Mouse (Mus musculus): ENCODE results near the gene Psmd8.
"Not testable (repeated sequence)": the region's sequence is repeated elsewhere in the genome, so short reads cannot be mapped to it uniquely, and the experiment has no call there.

Gene Psmd8

DNA sequence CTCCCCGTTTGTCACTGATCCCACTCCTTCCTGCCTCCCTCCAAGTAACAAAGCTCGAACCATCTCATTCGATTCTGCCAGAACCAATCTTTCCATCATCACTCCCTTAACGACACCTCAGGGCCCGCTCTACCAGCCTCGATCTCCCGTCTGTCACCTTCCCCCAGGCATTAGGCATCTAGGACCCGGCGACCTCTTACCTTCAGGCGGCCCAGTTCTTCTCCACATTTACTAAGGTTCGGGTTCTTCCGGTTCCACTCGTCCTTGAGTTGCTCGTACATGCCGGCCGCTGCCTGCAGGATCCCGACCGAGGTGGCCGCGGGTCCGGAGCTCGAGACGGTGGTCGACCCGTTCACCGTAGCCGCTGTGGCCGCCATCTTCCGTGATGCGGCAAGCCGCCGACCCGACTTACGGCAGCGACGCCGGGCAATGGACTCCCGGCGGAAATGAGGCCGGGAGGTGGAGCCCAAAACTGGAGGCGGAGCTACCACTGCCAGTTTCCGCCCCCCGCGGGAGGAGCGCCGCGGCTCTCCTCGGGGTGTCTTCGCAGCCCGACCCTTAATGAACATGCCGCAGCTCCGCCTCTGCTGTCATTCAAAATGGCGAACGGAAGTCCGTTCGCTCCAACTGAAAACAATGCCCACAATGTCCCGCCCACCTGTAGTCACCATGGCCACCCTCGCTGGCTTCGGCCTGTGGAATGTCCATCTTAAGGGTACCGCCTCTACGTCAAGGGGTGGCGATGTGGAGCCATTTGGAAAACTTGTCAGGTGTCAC lies at the start of gene Psmd8:
Gene Psmd8 (minus strand): TSS at position 625 of the 777 bp plus-strand sequence.
- peak; percentile 92 for DNase-seq (ENCODE audit: low read depth)

DNA sequence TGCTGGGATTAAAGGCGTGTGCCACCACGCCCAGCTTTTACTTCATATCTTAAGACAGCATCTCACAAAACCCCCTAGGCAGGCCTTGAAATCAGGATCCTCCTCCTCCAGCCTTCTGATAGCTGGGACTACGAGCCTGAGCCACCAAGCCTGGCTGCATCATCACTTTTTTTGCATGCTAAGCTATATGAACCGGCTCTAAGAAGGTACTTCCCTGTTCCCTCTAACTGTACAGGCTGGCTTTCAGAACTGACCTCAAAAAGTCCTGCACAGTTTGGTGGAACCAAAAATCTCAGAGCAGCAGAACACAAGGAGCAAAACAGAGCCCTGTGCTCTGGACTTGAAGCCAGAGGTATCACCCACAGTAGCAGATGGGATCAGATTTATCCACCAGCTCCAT lies 47.7 kb upstream of the Psmd8 start:
- DNase-seq (ENCODE audit: low read depth), result no peak

DNA sequence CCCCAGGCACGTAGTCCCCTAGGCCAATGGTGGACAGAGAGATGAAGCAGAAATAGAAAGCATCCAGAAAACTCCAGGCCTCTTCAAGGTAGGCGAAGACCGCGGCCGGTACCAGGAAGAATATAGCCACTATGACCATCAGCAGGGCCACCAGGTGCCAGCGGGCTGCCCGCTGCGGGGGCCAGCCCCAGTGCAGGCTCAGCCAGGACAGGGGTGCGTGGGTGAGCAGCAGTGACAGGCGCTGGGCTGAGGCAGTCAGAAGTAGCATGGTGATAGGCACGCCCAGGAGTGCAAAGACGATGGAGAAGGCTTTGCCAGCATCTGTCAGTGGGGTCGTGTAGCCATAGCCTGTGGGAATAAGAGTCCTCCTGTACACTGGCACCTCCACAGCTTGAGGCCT lies 45.0 kb upstream of the Psmd8 start:
- no peak for DNase-seq (ENCODE audit: low read depth)

DNA sequence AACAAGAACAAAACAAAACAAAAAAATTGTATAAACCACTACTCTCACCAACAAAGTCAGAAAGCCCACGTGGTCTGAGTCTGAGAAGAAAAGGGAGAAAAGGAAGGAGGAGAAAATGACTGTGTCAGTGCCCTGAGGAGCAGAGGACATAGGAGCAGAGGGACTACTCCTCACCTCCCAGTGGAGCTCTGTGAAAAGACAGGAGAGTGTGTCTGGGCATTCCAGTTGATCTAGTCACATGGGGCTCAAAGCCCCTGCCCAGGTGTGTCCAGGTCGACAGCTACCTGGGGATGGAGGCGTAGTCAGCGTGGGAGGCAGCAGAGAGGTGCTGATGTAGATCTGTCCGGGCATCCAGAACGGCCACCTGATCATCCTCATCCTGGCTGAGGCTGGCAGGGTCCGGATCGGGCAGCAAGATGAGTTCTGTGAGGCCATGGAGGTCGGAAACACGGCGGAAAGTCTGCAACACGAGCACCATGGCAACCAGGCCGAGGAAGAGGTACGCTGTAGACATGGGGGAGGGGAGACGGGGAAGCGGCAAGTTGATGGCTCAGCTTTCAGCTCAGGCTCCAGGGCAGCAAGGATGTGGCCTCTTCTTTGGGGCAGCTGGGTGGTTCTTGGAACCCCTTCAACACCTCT lies 44.4 kb upstream of the Psmd8 start:
- no peak for DNase-seq (ENCODE audit: low read depth)

DNA sequence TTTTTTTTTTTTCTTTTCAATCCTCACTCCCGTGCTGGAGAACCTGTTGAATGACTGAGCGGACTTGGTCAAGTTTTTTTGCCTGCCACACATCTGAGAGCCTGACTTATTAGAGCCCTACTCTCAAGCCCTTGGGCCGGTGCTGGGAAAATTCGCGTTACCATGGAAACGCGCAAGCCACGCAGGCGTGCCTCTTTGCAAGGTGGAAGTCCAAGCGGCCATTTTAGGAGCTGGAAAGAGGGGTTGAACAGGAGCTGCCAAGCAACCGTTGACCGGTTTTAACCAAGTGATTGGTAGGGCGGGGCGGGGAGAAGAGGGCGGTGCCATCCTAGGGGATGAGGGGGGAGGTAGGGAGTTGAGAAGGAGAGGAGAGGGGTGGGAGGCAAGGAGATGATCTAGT lies 34.3 kb upstream of the Psmd8 start:
- no peak for DNase-seq (ENCODE audit: low read depth)

DNA sequence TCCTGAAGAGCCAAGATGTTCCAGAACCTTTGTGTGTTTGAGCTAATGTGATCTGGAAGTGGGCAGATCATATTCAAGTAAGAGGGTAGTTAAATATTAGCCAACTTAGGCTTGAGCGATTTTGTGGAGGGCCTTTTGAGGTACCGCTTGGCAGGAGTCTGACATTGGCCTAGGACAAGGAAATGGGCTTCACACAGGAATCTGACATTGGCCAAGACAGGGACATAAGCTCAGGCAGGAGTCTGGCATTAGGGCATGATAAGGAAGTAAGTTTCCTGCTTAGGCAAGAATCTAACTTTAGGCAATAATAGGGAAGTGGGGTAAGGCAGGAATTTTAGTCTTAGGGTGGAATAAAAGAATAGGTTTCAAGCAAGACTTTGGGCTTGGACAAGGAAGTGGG lies 33.7 kb upstream of the Psmd8 start:
- DNase-seq (ENCODE audit: low read depth), result no peak

DNA sequence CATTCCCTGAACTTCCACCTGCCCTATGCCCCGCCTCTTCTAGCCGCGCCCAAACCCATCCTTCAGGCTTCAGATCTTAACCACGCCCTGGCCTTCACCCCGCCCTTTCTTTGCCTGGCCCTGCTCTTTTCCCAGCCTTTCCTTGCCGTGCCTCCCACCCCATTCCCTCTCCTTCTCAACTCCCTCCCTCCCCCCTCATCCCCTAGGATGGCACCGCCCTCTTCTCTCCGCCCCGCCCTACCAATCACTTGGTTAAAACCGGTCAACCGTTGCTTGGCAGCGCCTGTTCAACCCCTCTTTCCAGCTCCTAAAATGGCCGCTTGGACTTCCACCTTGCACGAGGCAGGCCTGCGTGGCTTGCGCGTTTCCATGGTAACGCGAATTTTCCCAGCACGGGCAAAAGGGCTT lies 33.2 kb upstream of the Psmd8 start, which contains the start of gene Catsperg1:
Gene Catsperg1 (minus strand): TSS at position 361 of the 408 bp plus-strand sequence.
- DNase-seq (ENCODE audit: low read depth), result no peak

DNA sequence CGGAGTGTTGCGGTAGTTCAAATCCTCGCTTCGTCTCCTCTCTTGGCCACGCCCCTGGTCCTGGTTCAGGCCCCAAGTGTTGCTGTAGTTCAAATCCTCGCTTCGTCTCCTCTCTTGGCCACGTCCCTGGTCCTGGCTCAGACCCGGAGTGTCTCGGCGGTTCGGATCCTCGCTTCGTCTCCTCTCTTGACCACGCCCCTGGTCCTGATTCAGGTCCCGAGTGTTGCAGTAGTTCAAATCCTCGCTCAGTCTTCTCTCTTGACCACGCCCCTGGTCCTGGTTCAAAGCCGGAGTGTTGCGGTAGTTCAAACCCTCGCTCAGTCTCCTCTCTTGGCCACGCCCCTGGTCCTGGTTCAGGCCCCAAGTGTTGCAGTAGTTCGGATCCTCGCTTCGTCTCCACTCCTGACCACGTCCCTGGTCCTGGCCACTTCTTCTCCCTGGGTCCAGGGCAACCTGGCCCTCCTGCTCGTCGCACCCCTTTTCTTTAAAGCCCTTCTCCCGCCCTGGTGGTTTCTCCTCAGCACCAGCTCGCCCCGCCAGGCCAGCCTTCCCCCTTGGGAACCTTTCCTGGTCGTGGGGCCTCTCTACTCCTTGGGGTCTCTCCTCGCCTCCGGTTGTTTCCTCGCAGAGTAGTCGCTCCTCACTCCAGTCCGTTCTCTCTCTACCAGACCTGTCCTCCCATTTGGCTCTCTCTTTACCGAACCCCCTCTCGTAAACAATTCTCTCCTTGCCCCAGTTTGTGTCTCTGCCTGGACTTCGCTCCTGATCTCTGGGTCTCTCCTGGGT lies 32.5 kb upstream of the Psmd8 start:
- not testable (repeated sequence) for DNase-seq (ENCODE audit: low read depth)

DNA sequence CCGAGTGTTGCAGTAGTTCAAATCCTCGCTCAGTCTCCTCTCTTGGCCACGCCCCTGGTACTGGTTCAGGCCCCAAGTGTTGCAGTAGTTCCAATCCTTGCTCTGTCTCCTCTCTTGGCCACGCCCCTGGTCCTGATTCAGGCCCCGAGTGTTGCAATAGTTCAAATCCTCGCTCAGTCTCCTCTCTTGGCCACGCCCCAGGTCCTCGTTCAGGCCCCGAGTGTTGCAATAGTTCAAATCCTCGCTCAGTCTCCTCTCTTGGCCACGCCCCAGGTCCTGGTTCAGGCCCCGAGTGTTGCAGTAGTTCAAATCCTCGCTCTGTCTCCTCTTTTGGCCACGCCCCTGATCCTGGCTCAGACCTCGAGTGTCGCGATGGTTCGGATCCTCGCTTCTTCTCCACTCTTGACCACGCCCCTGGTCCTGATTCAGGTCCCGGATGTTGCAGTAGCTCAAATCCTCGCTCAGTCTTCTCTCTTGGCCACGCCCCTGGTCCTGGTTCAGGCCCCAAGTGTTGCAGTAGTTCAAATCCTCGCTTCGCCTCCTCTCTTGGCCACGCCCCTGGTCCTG lies 31.8 kb upstream of the Psmd8 start:
- DNase-seq (ENCODE audit: low read depth), result peak; percentile 36

DNA sequence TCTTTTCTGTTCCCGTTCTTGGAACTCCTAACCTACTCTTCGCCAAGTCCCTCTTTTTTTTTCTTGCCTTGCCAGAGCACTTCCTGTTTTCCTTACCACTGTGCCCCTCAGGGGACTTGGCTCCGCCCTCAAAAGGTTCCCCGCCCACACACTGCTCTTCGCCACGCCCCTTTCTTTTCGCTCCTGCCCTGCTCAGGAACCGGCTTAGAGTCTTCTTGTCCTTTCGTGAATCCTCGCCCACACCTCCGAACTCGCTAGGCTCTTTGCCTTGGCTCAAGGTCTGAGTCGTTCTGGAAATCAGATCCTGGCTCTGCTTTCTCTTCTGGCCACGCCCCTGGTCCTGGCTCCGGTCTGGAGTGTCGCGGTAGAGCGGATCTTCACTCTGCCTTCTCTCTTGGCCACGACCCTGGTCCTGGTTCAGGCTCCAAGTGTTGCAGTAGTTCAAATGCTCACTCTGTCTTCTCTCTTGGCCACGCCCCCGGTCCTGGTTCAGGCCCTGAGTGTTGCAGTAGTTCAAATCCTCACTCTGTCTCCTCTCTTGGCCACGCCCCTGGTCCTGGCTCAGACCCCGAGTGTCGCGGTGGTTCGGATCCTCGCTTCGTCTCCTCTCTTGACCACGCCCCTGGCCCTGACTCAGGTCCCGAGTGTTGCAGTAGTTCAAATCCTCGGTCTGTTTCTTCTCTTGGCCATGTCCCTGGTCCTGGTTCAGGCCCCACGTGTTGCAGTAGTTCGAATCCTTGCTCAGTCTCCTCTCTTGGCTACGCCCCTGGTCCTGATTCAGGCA lies 31.1 kb upstream of the Psmd8 start:
- peak; percentile 93 for DNase-seq (ENCODE audit: low read depth)

DNA sequence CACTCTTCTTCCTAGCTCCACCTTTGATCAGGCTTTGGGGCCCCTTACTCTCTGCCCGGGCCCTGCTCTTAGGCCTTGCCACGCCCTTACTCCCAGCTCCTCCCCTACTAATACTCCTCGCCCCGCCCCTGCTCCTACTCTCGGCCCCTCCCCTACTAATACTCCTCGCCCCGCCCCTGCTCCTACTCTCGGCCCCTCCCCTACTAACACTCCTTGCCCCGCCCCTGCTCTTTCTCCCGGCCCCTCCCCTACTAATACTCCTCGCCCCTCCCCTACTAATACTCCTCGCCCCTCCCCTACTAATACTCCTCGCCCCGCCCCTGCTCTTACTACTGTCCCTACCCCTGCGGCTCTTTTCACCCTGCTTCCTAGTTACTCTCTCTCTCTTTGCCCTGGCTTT lies 30.5 kb upstream of the Psmd8 start:
- not testable (repeated sequence) for DNase-seq (ENCODE audit: low read depth)

DNA sequence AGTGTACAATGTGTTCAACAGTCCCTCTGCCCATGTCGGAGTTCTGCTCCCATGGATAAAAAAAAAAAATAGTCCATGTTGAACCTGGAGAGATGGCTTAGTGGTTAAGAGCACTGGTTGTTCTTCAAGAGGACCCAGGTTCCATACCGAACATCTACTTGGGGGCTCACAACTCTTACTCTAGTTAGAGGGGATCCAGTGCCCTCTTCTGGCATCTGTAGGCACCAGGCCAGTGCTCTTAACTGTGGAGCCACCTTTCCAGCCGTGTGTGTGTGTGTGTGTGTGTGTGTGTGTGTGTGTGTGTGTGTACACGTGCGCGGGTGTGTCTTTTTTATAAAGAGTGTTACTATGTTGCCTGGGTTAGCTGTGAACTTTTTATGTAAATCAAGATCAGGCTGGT lies 22.1 kb upstream of the Psmd8 start:
- DNase-seq (ENCODE audit: low read depth), result no peak

DNA sequence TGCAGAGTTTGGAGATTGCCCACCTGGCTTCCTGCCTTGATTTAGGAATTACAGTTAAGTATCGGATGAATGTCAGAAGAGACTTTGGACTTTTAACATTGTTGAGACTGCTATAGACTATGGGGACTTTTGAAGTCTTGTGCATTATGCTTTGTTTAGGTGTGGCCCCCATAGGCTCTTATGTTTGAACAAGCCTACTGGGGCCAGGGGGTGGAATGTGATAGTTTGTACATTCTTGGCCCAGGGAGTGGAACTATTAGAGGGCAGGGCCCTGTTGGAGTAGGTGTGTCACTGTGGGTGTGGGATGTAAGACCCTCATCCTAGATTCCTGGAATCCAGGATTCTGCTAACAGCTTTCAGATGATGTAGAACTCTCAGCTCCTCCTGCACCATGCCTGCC lies 13.7 kb upstream of the Psmd8 start:
- DNase-seq (ENCODE audit: low read depth), result not testable (repeated sequence)

DNA sequence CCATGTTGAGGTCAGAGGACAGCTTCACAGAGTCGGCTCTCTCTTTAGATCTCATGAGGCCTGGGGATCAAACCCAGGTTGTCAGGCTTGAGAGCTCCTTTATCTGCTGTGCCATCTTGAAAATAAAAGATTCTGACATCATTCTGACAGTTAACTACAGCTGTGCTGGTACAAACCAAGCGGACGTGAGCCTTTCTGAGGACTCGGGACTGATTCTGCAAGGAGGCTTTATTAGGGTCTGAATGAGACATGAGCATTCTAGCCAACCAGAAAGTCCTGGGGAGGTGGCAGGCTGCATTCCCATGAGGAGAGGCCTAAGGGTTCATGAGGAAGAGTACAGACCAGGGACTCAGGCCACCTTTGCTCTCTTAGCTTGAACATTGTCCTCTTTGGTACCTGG lies 822 bp upstream of the Psmd8 start:
- not testable (repeated sequence) for DNase-seq (ENCODE audit: low read depth)

DNA sequence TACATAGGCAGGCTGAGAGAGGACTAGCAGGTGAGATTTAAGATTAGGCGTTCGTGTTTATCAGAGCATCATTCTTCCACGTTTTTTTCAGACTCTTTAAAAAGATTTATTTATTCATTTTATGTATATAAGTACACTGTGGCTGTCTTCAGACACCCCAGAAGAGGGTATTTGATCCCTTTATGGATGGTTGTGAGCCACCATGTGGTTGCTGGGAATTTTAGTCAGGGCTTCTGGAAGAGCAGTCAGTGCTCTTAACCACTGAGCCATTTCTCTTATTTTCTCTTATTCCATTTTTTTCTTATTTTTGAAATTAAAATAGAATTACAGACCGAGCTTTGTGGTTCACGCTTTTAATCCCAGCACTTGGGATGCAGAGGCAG lies 344 bp upstream of the Psmd8 start:
- DNase-seq (ENCODE audit: low read depth), result no peak

DNA sequence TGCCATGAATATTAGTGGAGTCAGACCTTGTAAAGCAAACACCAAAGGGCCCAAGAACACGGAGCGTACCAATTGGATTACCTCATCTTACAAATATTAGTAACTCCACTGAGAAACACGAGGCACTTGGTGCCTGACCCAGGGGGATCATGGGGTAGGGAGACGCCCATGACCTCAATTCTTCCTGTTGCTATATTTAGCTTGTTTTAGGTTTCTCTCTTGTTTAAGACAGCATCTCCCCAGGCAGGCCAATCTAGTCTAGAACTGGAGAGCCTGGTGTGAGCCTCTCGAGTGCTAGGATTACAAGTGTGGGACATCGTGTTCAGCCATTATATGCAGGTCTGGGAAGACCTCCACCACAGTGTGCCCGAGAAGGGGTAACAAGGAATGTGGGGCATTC lies 1.2 kb downstream of the Psmd8 start:
- no peak for DNase-seq (ENCODE audit: low read depth)

DNA sequence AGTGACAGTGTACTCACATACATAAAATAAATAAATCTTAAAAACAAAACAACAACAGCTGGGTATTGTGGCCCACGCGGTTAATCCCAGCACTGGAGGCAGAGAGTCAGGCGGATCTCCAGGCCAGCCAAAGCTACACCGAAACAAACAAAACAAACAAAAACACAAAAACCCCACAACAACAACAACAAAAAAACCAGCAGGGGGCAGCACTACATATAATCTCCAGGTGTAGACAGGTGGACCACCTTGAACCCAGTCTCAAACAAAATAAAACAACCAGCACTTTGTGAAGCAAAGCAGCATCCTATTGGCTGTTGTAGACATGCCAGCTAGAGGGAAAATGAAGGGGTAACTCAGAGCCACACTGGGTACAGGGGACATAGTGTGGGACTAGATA lies 2.4 kb downstream of the Psmd8 start:
- no peak for DNase-seq (ENCODE audit: low read depth)

DNA sequence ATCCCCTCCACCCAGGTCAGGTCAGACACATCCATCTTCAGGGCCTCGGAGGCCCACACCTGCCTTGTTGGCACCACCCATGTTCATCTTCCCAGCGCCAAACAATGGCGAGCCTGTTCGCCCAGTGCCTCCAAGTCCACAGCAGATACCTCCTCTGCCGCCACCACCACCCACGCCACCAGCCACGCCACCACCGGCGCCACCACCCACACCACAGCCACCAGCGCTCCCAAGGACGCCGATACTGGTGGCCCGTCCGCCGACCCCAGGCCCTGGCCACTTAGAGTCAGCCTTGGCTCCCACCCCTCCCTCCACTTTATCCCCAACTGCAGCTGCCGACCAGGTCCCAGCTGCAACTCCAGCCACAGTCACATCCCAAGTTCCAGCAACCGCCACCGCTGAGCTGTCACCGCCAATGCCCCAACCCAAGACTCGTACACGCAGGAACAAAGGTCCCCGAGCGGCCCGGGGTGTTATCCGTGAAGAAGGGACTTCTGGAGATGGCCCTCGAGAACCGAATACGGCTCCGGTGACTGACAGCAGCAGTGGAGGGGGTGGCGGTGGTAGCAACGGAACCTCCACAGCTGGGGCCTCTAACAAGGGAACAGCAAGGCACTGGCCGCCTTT lies 8.0 kb downstream of the Psmd8 start:
- no peak for DNase-seq (ENCODE audit: low read depth)

DNA sequence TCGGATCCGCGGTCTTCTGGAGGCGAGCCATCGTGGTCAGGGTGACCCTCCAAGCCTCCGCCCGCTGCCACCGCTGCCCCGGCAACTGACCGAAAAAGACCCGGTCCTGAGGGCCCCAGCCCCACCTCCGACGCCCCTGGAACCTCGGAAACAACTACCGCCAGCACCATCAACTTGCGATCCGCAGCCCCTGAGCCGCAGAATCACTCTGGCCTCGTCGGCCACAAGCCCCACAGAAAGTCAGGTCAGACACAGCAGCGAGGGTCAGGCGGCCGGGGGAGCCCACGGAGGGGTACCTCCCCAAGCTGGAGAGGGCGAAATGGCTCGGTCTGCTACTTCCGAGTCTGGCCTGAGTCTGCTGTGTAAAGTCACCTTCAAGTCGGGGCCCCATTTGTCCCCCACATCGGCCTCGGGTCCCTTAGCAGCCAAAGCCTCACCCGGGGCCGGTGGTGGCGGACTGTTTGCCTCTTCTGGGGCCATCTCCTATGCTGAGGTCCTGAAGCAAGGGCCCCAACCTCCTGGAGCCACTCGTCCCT lies 8.9 kb downstream of the Psmd8 start:
- DNase-seq (ENCODE audit: low read depth), result no peak

DNA sequence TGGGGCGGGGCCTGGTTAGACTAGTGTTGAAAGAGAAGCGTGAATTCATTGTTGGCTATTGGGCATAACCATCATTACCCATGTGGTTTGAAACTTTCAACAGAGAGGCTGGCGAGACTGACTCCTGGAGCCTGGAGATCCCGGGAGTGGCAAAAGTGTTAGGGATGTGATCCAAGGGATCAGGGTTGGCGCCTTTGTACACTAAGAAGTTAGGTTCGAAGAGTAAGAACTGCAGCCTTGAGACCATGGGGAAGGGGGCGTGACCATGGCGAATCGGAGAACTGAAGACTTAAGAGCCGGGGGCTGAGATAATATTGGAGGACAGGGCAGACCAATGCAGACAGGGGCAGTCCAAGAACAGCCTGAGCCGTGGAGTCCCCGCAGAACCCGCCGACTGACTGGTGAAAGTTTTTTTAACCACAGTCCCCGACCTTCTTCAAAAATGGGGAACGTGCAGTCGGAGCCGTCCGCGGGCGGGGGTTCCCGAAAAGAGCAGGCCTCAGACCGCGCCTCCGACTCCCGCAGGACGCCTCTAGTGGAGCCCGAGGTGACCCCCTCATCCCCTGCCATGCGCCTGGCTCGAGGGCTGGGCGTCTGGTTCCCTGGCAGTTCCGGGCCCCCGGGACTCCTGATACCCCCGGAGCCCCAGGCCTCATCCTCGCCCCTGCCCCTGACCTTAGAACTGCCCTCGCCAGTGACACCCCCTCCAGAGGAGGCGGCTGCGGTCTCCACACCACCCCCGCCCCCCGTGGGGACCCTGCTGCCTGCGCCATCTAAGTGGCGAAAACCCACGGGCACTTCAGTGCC lies 9.5 kb downstream of the Psmd8 start:
- DNase-seq (ENCODE audit: low read depth), result no peak
